Mouse (Mus musculus) T-helper 2 cell (primary cell): ENCODE measurements around the gene Sobp.

ENCODE experiments used
- in situ Hi-C: fragments of 300-600 bp; cut with MboI, MseI; formaldehyde crosslinking; loops from one replicate; pipeline ENCODE4 v1.15.1; 2025; ENCODE audit warnings: high pct_unique_total_duplicates

Gene Sobp

GRCm38 (mm10) chr10:43159333-43159732 is 15.0 kb downstream of the Sobp start:
- in situ Hi-C loops = no loop called here

GRCm38 (mm10) chr10:43158917-43159316 is 15.4 kb downstream of the Sobp start:
- in situ Hi-C loops = no loop called here

GRCm38 (mm10) chr10:43155046-43155560 is 19.2 kb downstream of the Sobp start:
- in situ Hi-C loops = no loop called here

GRCm38 (mm10) chr10:43152643-43153042 is 21.7 kb downstream of the Sobp start:
- in situ Hi-C loops = no loop called here

- in situ Hi-C loops = no loop called here
Observed at GRCm38 (mm10) chr10:43148456-43148855, 25.9 kb downstream of the Sobp start.

- in situ Hi-C loops = no loop called here
Observed at GRCm38 (mm10) chr10:43143173-43143572, 31.2 kb downstream of the Sobp start.

- in situ Hi-C loops = no loop called here
Observed at GRCm38 (mm10) chr10:43134027-43134426, 40.3 kb downstream of the Sobp start.

- in situ Hi-C loops = no loop called here
Observed at GRCm38 (mm10) chr10:43128750-43129149, 45.6 kb downstream of the Sobp start.

- in situ Hi-C loops = no loop called here
Observed at GRCm38 (mm10) chr10:43124561-43124960, 49.8 kb downstream of the Sobp start.

GRCm38 (mm10) chr10:43124156-43124555 is 50.2 kb downstream of the Sobp start:
- in situ Hi-C loops = no loop called here

GRCm38 (mm10) chr10:43123422-43123821 is 50.9 kb downstream of the Sobp start:
- in situ Hi-C loops = no loop called here

GRCm38 (mm10) chr10:43120688-43121450 is 53.5 kb downstream of the Sobp start:
- in situ Hi-C loops = no loop called here

GRCm38 (mm10) chr10:43116083-43116927 is 58.0 kb downstream of the Sobp start:
- in situ Hi-C loops = no loop called here

GRCm38 (mm10) chr10:43112296-43112695 is 62.0 kb downstream of the Sobp start:
- in situ Hi-C loops = no loop called here

GRCm38 (mm10) chr10:43106616-43107015 is 67.7 kb downstream of the Sobp start:
- in situ Hi-C loops = no loop called here

- in situ Hi-C loops = no loop called here
Observed at GRCm38 (mm10) chr10:43106196-43106595, 68.1 kb downstream of the Sobp start.

- in situ Hi-C loops = no loop called here
Observed at GRCm38 (mm10) chr10:43100513-43100912, 73.8 kb downstream of the Sobp start.

- in situ Hi-C loops = no loop called here
Observed at GRCm38 (mm10) chr10:43099229-43099628, 75.1 kb downstream of the Sobp start.

GRCm38 (mm10) chr10:43097755-43098154 is 76.6 kb downstream of the Sobp start:
- in situ Hi-C loops = no loop called here

- in situ Hi-C loops = no loop called here
Observed at GRCm38 (mm10) chr10:43096614-43097013, 77.7 kb downstream of the Sobp start.

- in situ Hi-C loops = no loop called here
Observed at GRCm38 (mm10) chr10:43094537-43094936, 79.8 kb downstream of the Sobp start.

- in situ Hi-C loops = no loop called here
Observed at GRCm38 (mm10) chr10:43093440-43093839, 80.9 kb downstream of the Sobp start.

- in situ Hi-C loops = no loop called here
Observed at GRCm38 (mm10) chr10:43090040-43090439, 84.3 kb downstream of the Sobp start.
